Mouse (Mus musculus) limb, embryonic 13.5 days (tissue): ENCODE results near the gene Acss1. TPM values are rescaled to one million over a fixed set of nuclear protein-coding genes. Genes with fewer than 3 reads are reported as not detected.

Experiments used
- ATAC-seq: fragments of 200-750 bp; cut with Nextera tagmentation; 2 replicates; pipeline ENCODE4 v1.8.0; 2017; ENCODE audit warnings: low read depth, moderate number of reproducible peaks, moderate TSS enrichment; ENCODE audit not compliant: low FRiP score
- H3K27ac ChIP-seq: fragments of 300-500 bp; sonication (generic); 2 replicates; pipeline ENCODE4 v1.5.1; 2015; ENCODE audit warnings: inconsistent platforms, mild to moderate bottlenecking, moderate library complexity
- H3K27me3 ChIP-seq: fragments of 300-500 bp; sonication (generic); 2 replicates; pipeline ENCODE4 v1.6.1; 2015; ENCODE audit warnings: mild to moderate bottlenecking, inconsistent platforms
- H3K36me3 ChIP-seq: fragments of 300-500 bp; sonication (generic); 2 replicates; pipeline ENCODE4 v1.6.1; 2015; ENCODE audit warnings: inconsistent platforms, mild to moderate bottlenecking, moderate library complexity
- H3K4me1 ChIP-seq: fragments of 300-500 bp; sonication (generic); 2 replicates; pipeline ENCODE4 v1.6.1; 2015; ENCODE audit warnings: inconsistent platforms
- H3K4me2 ChIP-seq: fragments of 300-500 bp; sonication (generic); replicated peaks from 2 replicates; pipeline ENCODE4 v1.6.1; 2015; ENCODE audit warnings: inconsistent platforms, mild to moderate bottlenecking, moderate library complexity
- H3K4me3 ChIP-seq: fragments of 300-500 bp; sonication (generic); 2 replicates; pipeline ENCODE4 v1.5.1; 2015; ENCODE audit warnings: moderate library complexity, mild to moderate bottlenecking, inconsistent platforms
- H3K9ac ChIP-seq: fragments of 300-500 bp; sonication (generic); 2 replicates; pipeline ENCODE4 v1.6.1; 2015; ENCODE audit warnings: mild to moderate bottlenecking, inconsistent platforms
- H3K9me3 ChIP-seq: fragments of 300-500 bp; sonication (generic); 2 replicates; pipeline ENCODE4 v1.6.1; 2016; ENCODE audit warnings: inconsistent platforms
- WGBS: fragments of 180-500 bp; shearing (Covaris S2); methylation state at CpG from one replicate; pipeline ENCODE4 v1.1.7; 2015; 5-methylcytosine and 5-hydroxymethylcytosine counted together
- polyA plus RNA-seq: library from polyadenylated mRNA; unstranded; fragments of >200 nt; fragmentation: Nextera tagmentation; extraction: Ambion mirVana; gene quantifications from 2 replicates; pipeline ENCODE4 v1.2.1, GENCODE M21; 2015

The Acss1 gene
- 4.1 and 4.5 TPM in 2 replicates for polyA plus RNA-seq

GRCm38 (mm10) chr2:150667820-150668766 is at the start of gene Acss1:
TSS of gene Acss1 (minus strand) at chr2:150668500.
- peaks cover 53% of the 10 kb centered on the region for H3K27me3 ChIP-seq
- H3K9me3 ChIP-seq, result no peaks in the 10 kb centered on the region
- peak within 1 kb of the TSS; percentile 96 for H3K4me2 ChIP-seq
- peak within 1 kb of the TSS; percentile 70 for H3K9ac ChIP-seq
- no peaks in the 10 kb centered on the region for H3K36me3 ChIP-seq
- peak; percentile 77 for ATAC-seq
- H3K27ac ChIP-seq, result no peak within 1 kb of the TSS
- WGBS, result 2% methylated on average over 61 of the region's 61 CpGs
- peaks cover 13% of the 10 kb centered on the region for H3K4me1 ChIP-seq
- peak within 1 kb of the TSS; percentile 64 for H3K4me3 ChIP-seq

GRCm38 (mm10) chr2:150712167-150712674 is 43.9 kb upstream of the Acss1 start:
- WGBS, result 50% methylated on average over 4 of the region's 4 CpGs
- H3K36me3 ChIP-seq, result no peaks in the 10 kb centered on the region
- no peaks in the 10 kb centered on the region for H3K9me3 ChIP-seq

GRCm38 (mm10) chr2:150691481-150692170 is 23.3 kb upstream of the Acss1 start:
- no peaks in the 10 kb centered on the region for H3K36me3 ChIP-seq
- no peak overlapping the region for H3K9ac ChIP-seq
- no peak for ATAC-seq
- no peaks in the 10 kb centered on the region for H3K9me3 ChIP-seq
- WGBS, result 69% methylated on average over 6 of the region's 6 CpGs
- H3K4me3 ChIP-seq, result no peak overlapping the region
- H3K4me2 ChIP-seq, result no peak overlapping the region
- peaks cover 14% of the 10 kb centered on the region; the same call in 1 of the 2 replicates for H3K4me1 ChIP-seq
- H3K27me3 ChIP-seq, result peaks cover 65% of the 10 kb centered on the region
- H3K27ac ChIP-seq, result no peak overlapping the region

More at GRCm38 (mm10) chr2:150712167-150712674, 43.9 kb upstream of the Acss1 start:
- Histone ChIP-seq H3K4me1 (peaks cover 6% of the 10 kb centered on the region), H3K27me3 (no peaks in the 10 kb centered on the region), H3K9ac (no peak overlapping the region), H3K4me3 (no peak overlapping the region), H3K27ac (no peak overlapping the region), H3K4me2 (no peak overlapping the region)
- ATAC-seq, result no peak

GRCm38 (mm10) chr2:150690216-150690615 is 21.9 kb upstream of the Acss1 start:
- no peak for ATAC-seq
- Histone ChIP-seq H3K27me3 (peaks cover 79% of the 10 kb centered on the region), H3K4me1 (peaks cover 14% of the 10 kb centered on the region; the same call in 1 of the 2 replicates), H3K4me2 (no peak overlapping the region), H3K9me3 (no peaks in the 10 kb centered on the region), H3K4me3 (no peak overlapping the region), H3K36me3 (no peaks in the 10 kb centered on the region), H3K27ac (no peak overlapping the region), H3K9ac (no peak overlapping the region)
- 10% methylated on average over 11 of the region's 11 CpGs for WGBS

GRCm38 (mm10) chr2:150689223-150689800 is 21.0 kb upstream of the Acss1 start, which contains the start of gene Vsx1:
TSS of gene Vsx1 (minus strand) at chr2:150689360.
- 48% methylated on average over 16 of the region's 16 CpGs for WGBS
- Histone ChIP-seq H3K4me1 (peaks cover 14% of the 10 kb centered on the region; the same call in 1 of the 2 replicates), H3K9ac (peak within 1 kb of the TSS; percentile 57), H3K27ac (no peak within 1 kb of the TSS), H3K36me3 (no peaks in the 10 kb centered on the region), H3K9me3 (no peaks in the 10 kb centered on the region), H3K4me2 (peak within 1 kb of the TSS; percentile 77), H3K4me3 (peak within 1 kb of the TSS; percentile 44), H3K27me3 (peaks cover 87% of the 10 kb centered on the region)
- ATAC-seq, result peak; percentile 34; the same call in 1 of the 2 replicates

GRCm38 (mm10) chr2:150688541-150689186 is 20.4 kb upstream of the Acss1 start:
- Histone ChIP-seq H3K4me3 (peak overlapping the region; percentile 44), H3K9me3 (no peaks in the 10 kb centered on the region), H3K4me1 (peaks cover 14% of the 10 kb centered on the region; the same call in 1 of the 2 replicates), H3K27ac (no peak overlapping the region), H3K9ac (peak overlapping the region; percentile 57), H3K4me2 (peak overlapping the region; percentile 77), H3K27me3 (peaks cover 88% of the 10 kb centered on the region), H3K36me3 (no peaks in the 10 kb centered on the region)
- ATAC-seq, result peak; percentile 53
- under 1% methylated on average over 44 of the region's 44 CpGs for WGBS

- Histone ChIP-seq H3K9ac (peak overlapping the region; percentile 57), H3K27ac (no peak overlapping the region), H3K27me3 (peaks cover 87% of the 10 kb centered on the region), H3K4me1 (peaks cover 14% of the 10 kb centered on the region; the same call in 1 of the 2 replicates), H3K9me3 (no peaks in the 10 kb centered on the region), H3K4me2 (peak overlapping the region; percentile 77), H3K36me3 (no peaks in the 10 kb centered on the region), H3K4me3 (peak overlapping the region; percentile 44)
- WGBS, result 5% methylated on average over 23 of the region's 23 CpGs
- ATAC-seq, result no peak
These were observed 19.7 kb upstream of the Acss1 start for GRCm38 (mm10) chr2:150687871-150688540.

GRCm38 (mm10) chr2:150685389-150685788 is 17.1 kb upstream of the Acss1 start:
- H3K27ac ChIP-seq, result no peak overlapping the region
- whole genome bisulfite sequencing, result 85% methylated on average over 9 of the region's 9 CpGs
- peaks cover 60% of the 10 kb centered on the region for H3K27me3 ChIP-seq
- no peak overlapping the region for H3K4me2 ChIP-seq
- H3K4me1 ChIP-seq, result peaks cover 14% of the 10 kb centered on the region; the same call in 1 of the 2 replicates
- no peak overlapping the region for H3K9ac ChIP-seq
- ATAC-seq, result no peak
- no peak overlapping the region for H3K4me3 ChIP-seq
- no peaks in the 10 kb centered on the region for H3K9me3 ChIP-seq
- no peaks in the 10 kb centered on the region for H3K36me3 ChIP-seq

GRCm38 (mm10) chr2:150684451-150684850 is 16.2 kb upstream of the Acss1 start:
- no peaks in the 10 kb centered on the region for H3K36me3 ChIP-seq
- H3K9me3 ChIP-seq, result no peaks in the 10 kb centered on the region
- 85% methylated on average over 12 of the region's 12 CpGs for WGBS
- H3K27ac ChIP-seq, result no peak overlapping the region
- H3K4me2 ChIP-seq, result no peak overlapping the region
- H3K4me3 ChIP-seq, result no peak overlapping the region
- H3K27me3 ChIP-seq, result peaks cover 51% of the 10 kb centered on the region
- no peak overlapping the region for H3K9ac ChIP-seq
- H3K4me1 ChIP-seq, result peaks cover 14% of the 10 kb centered on the region; the same call in 1 of the 2 replicates
- no peak for ATAC-seq

- no peak overlapping the region for H3K9ac ChIP-seq
- H3K4me3 ChIP-seq, result no peak overlapping the region
- no peaks in the 10 kb centered on the region for H3K9me3 ChIP-seq
- ATAC-seq, result no peak
- H3K36me3 ChIP-seq, result no peaks in the 10 kb centered on the region
- 66% methylated on average over 4 of the region's 4 CpGs for WGBS
- no peaks in the 10 kb centered on the region for H3K4me1 ChIP-seq
- H3K27me3 ChIP-seq, result peaks cover 23% of the 10 kb centered on the region
- H3K4me2 ChIP-seq, result no peak overlapping the region
- no peak overlapping the region for H3K27ac ChIP-seq
These were observed 13.3 kb upstream of the Acss1 start for GRCm38 (mm10) chr2:150681581-150681980.

- Histone ChIP-seq H3K4me1 (no peaks in the 10 kb centered on the region), H3K9ac (no peak overlapping the region), H3K4me3 (no peak overlapping the region), H3K9me3 (no peaks in the 10 kb centered on the region), H3K27me3 (no peaks in the 10 kb centered on the region), H3K27ac (no peak overlapping the region), H3K4me2 (no peak overlapping the region), H3K36me3 (no peaks in the 10 kb centered on the region)
- under 1% methylated on average over 3 of the region's 3 CpGs for WGBS
- no peak for ATAC-seq
These were observed 10.1 kb upstream of the Acss1 start for GRCm38 (mm10) chr2:150678392-150678791.
